Mouse (Mus musculus) spleen, postnatal 36 days (tissue): ENCODE measurements around the gene Rbbp6.

ENCODE experiments used
- DNase-seq, 2 experiments: peaks; one replicate each; pipeline ENCODE4 v3.0.0; 2022; ENCODE audit warnings: low spot score in 2 of 2, mixed read lengths in 1 of 2

The Rbbp6 gene

DNA sequence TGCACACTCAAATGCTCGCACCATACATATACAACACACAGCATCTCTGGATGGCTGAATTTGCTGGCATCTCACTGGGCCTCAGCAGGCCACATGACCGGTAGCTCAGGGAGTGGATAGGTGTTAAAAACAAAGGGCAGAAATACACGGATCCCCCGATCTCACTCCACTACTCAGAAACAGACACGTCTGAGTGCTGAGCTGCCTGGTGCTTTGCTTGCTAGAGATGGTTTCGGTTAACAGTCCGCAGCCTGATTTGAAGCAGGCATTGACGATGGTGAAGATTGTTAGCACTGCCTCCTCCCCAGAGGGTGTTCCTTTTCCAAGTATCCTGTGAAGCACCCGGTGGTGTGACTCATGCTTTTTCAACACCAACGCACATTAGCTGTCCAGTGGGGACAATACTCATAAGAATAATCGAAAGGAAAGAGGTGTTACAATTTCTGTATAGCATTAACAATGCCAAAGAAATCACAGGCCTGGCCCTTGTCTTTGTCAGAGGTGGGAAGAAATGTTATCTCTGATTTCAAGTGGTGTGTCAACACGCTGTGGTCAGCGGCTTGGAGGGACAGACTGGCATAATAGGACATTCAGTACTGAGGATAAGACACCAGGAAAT, 81.1 kb downstream of the Rbbp6 start:
- no peak for DNase-seq
